Mouse (Mus musculus): Measurements from ENCODE around the gene Gm10320. TPM values are rescaled to one million over a fixed set of nuclear protein-coding genes. Genes with fewer than 3 reads are reported as not detected.

Gm10320 gene
- polyA plus RNA-seq, 1 experiment from 2014 or later, result 1.5 TPM

DNA sequence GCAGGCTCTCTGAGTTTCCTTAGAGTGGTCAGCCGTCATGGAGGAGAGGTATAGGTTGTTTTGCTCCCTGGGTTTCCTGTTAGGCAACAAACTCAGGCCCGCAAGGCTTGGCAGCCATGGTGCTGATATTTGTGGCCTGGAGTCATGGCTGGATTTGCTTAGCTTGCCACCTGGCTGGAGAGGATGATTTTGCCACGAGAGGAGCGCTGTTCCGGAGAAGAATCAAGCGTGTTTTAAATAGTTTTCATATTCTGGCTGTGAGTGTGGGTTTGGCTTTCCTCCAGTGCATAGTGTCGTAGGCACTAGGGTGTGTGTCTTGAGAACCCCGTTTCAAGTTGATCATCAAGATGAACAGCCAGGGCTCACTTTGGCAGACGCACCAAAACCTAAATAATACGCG, 6.3 kb upstream of the Gm10320 start:
- H3K9me3 ChIP-seq (ENCODE audit: control insufficient read depth, low read length), result no peaks in the 10 kb centered on the region
- no peak overlapping the region for H3K4me3 ChIP-seq (ENCODE audit: low read depth, low read length)
- peaks cover 5% of the 10 kb centered on the region; the same call in 1 of the 2 replicates for H3K27me3 ChIP-seq (ENCODE audit: control insufficient read depth, insufficient read depth, low read length)
- no peak overlapping the region for H3K4me2 ChIP-seq (replicated peaks; ENCODE audit: low read depth)
- H3K36me3 ChIP-seq (ENCODE audit: control insufficient read depth, insufficient read depth, low read length), result no peaks in the 10 kb centered on the region
- ATAC-seq (ENCODE audit: low FRiP score, low TSS enrichment) (no peak), DNase-seq (ENCODE audit: low spot score) (no peak)
- 46% methylated on average over 11 of the region's 11 CpGs for WGBS
- 0 out of 2 replicates have a peak, but pooled peaks cover 3% of the 10 kb centered on the region for H3K4me1 ChIP-seq (replicated peaks; ENCODE audit: control insufficient read depth, insufficient read depth)
- TF ChIP-seq EP300 (optimal IDR thresholded peaks at IDR 0.05) (no peak), CTCF (IDR thresholded peaks at IDR 0.05; ENCODE audit: low read depth) (no peak)
- no peak overlapping the region for H3K9ac ChIP-seq (ENCODE audit: low read length)
- H3K27ac ChIP-seq (replicated peaks), result no peak overlapping the region

GRCm38 (mm10) chr13:98496917-98497870, 5.4 kb upstream of the Gm10320 start:
- whole genome bisulfite sequencing, result 33% methylated on average over 16 of the region's 16 CpGs
- Histone ChIP-seq H3K9me3 (ENCODE audit: control insufficient read depth, low read length) (no peaks in the 10 kb centered on the region), H3K27ac (replicated peaks) (no peak overlapping the region), H3K27me3 (ENCODE audit: control insufficient read depth, insufficient read depth, low read length) (peaks cover 5% of the 10 kb centered on the region; the same call in 1 of the 2 replicates), H3K4me2 (replicated peaks; ENCODE audit: low read depth) (no peak overlapping the region), H3K4me1 (replicated peaks; ENCODE audit: control insufficient read depth, insufficient read depth) (no peaks in the 10 kb centered on the region), H3K9ac (ENCODE audit: low read length) (no peak overlapping the region), H3K36me3 (ENCODE audit: control insufficient read depth, insufficient read depth, low read length) (no peaks in the 10 kb centered on the region), H3K4me3 (ENCODE audit: low read depth, low read length) (no peak overlapping the region)
- TF ChIP-seq EP300 (optimal IDR thresholded peaks at IDR 0.05) (no peak), CTCF (IDR thresholded peaks at IDR 0.05; ENCODE audit: low read depth) (peak; percentile 75)
- DNase-seq (ENCODE audit: low spot score) (peak; percentile 55), ATAC-seq (ENCODE audit: low FRiP score, low TSS enrichment) (no peak)

DNA sequence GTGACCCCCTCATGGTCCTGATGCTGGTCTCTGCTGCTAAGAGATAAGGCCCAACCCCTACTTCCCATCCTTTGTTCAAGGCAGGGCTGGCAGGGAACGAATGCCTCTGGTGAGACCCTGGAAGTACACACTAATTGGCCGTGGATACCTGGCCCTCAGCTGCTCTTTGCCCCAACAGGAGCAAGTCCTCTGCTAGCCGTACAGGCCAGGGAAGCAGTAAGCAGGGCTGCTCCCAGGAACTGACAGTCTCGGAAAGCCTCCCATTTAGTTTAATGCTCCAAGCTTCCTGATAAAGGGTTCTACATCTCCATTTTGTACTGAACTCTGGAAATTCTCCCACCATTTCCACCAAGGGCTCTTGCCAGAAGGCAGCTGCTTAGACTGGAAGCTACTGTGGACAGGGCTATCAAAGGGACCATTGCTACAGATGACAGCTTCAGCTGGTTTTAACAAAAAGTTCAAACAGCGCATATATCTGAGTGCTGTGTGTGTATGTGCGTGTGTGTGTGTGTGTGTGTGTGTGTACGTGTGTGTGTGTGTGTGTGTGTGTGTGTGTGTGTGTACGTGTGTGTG, 2.8 kb upstream of the Gm10320 start:
- DNase-seq (ENCODE audit: low spot score), result no peak
- Histone ChIP-seq H3K36me3 (ENCODE audit: control insufficient read depth, insufficient read depth, low read length) (no peaks in the 10 kb centered on the region), H3K4me2 (replicated peaks; ENCODE audit: low read depth) (no peak overlapping the region), H3K4me1 (replicated peaks; ENCODE audit: control insufficient read depth, insufficient read depth) (no peaks in the 10 kb centered on the region), H3K27me3 (ENCODE audit: control insufficient read depth, insufficient read depth, low read length) (no peaks in the 10 kb centered on the region), H3K27ac (replicated peaks) (no peak overlapping the region), H3K9me3 (ENCODE audit: control insufficient read depth, low read length) (no peaks in the 10 kb centered on the region), H3K9ac (ENCODE audit: low read length) (no peak overlapping the region), H3K4me3 (ENCODE audit: low read depth, low read length) (no peak overlapping the region)
- WGBS, result 69% methylated on average over 7 of the region's 8 CpGs
- no peak for ATAC-seq (ENCODE audit: low FRiP score, low TSS enrichment)
- TF ChIP-seq EP300 (optimal IDR thresholded peaks at IDR 0.05), result no peak

GRCm38 (mm10) chr13:98492569-98493255, 911 bp upstream of the Gm10320 start:
- Histone ChIP-seq H3K4me1 (replicated peaks; ENCODE audit: control insufficient read depth, insufficient read depth) (no peaks in the 10 kb centered on the region), H3K27me3 (ENCODE audit: control insufficient read depth, insufficient read depth, low read length) (no peaks in the 10 kb centered on the region), H3K36me3 (ENCODE audit: control insufficient read depth, insufficient read depth, low read length) (no peaks in the 10 kb centered on the region), H3K27ac (replicated peaks) (no peak overlapping the region), H3K4me2 (replicated peaks; ENCODE audit: low read depth) (no peak overlapping the region), H3K9me3 (ENCODE audit: control insufficient read depth, low read length) (no peaks in the 10 kb centered on the region), H3K9ac (ENCODE audit: low read length) (no peak overlapping the region), H3K4me3 (ENCODE audit: low read depth, low read length) (no peak overlapping the region)
- WGBS, result 75% methylated on average over 9 of the region's 9 CpGs
- DNase-seq (ENCODE audit: low spot score) (no peak), ATAC-seq (ENCODE audit: low FRiP score, low TSS enrichment) (no peak)
- TF ChIP-seq CTCF (IDR thresholded peaks at IDR 0.05; ENCODE audit: low read depth) (no peak), EP300 (optimal IDR thresholded peaks at IDR 0.05) (no peak)

DNA sequence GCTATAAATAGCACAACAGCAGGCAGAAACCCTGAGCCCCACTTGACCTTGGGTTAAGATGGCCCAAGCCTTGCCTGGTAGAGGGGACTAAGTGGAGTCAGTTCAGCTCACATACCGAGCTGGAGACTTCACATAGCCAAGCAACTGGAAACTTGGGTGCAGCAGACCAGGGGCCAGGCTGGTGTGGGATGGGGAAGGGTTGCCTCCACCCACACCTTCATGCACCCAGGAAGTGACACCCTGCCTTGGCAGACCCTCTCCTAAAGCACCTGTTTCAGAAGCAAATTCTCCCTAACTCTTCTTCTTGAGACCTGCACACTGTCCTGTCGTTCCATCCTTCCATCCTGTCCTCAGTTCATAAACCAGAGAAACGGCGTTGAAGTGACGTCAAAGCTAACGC, 5.1 kb downstream of the Gm10320 start:
- ATAC-seq (ENCODE audit: low FRiP score, low TSS enrichment), result no peak
- Histone ChIP-seq H3K9ac (ENCODE audit: low read length) (no peak overlapping the region), H3K4me3 (ENCODE audit: low read depth, low read length) (no peak overlapping the region), H3K9me3 (ENCODE audit: control insufficient read depth, low read length) (no peaks in the 10 kb centered on the region), H3K4me1 (replicated peaks; ENCODE audit: control insufficient read depth, insufficient read depth) (no peaks in the 10 kb centered on the region), H3K36me3 (ENCODE audit: control insufficient read depth, insufficient read depth, low read length) (no peaks in the 10 kb centered on the region), H3K4me2 (replicated peaks; ENCODE audit: low read depth) (no peak overlapping the region), H3K27ac (replicated peaks) (no peak overlapping the region), H3K27me3 (ENCODE audit: control insufficient read depth, insufficient read depth, low read length) (no peaks in the 10 kb centered on the region)
- TF ChIP-seq CTCF (IDR thresholded peaks at IDR 0.05; ENCODE audit: low read depth), result no peak
- TF ChIP-seq EP300 (optimal IDR thresholded peaks at IDR 0.05), result no peak
- WGBS, result 85% methylated on average over 6 of the region's 6 CpGs
- no peak for DNase-seq (ENCODE audit: low spot score)
